Mouse (Mus musculus) liver, embryonic 16.5 days (tissue): Measurements from ENCODE around the gene Slc12a5. TPM values are rescaled to one million over a fixed set of nuclear protein-coding genes. Genes with fewer than 3 reads are reported as not detected.

ENCODE experiments used
- ATAC-seq: fragments of 200-750 bp; cut with Nextera tagmentation; 2 replicates; pipeline ENCODE4 v1.8.0; 2017; ENCODE audit warnings: low read depth, mild to moderate bottlenecking, moderate number of reproducible peaks, moderate library complexity
- H3K27ac ChIP-seq: fragments of 300-500 bp; sonication (generic); 2 replicates; pipeline ENCODE4 v1.5.1; 2014; ENCODE audit warnings: mild to moderate bottlenecking, low read length
- H3K27me3 ChIP-seq: fragments of 300-500 bp; sonication (generic); 2 replicates; pipeline ENCODE4 v1.6.1; 2014; ENCODE audit warnings: low read depth, low read length, mixed read lengths; ENCODE audit not compliant: control insufficient read depth, insufficient read depth
- H3K36me3 ChIP-seq: fragments of 300-500 bp; sonication (generic); 2 replicates; pipeline ENCODE4 v1.6.1; 2014; ENCODE audit warnings: mild to moderate bottlenecking; ENCODE audit not compliant: control insufficient read depth, insufficient read depth
- H3K4me1 ChIP-seq: fragments of 300-500 bp; sonication (generic); 2 replicates; pipeline ENCODE4 v1.6.1; 2014; ENCODE audit warnings: low read depth, low read length, mixed read lengths; ENCODE audit not compliant: control insufficient read depth
- H3K4me2 ChIP-seq: fragments of 300-500 bp; sonication (generic); 2 replicates; pipeline ENCODE4 v1.6.1; 2014; ENCODE audit warnings: low read depth, low read length, mixed read lengths
- H3K4me3 ChIP-seq: fragments of 300-500 bp; sonication (generic); 2 replicates; pipeline ENCODE4 v1.5.1; 2014; ENCODE audit warnings: low read depth, mild to moderate bottlenecking, low read length
- H3K9ac ChIP-seq: fragments of 300-500 bp; sonication (generic); 2 replicates; pipeline ENCODE4 v1.6.1; 2014; ENCODE audit warnings: low read depth, low read length
- H3K9me3 ChIP-seq: fragments of 300-500 bp; sonication (generic); replicated peaks from 2 replicates; pipeline ENCODE4 v1.6.1; 2016; ENCODE audit warnings: low read length; ENCODE audit not compliant: control insufficient read depth
- WGBS: fragments of 180-500 bp; shearing (Covaris S2); extraction: QIAGEN DNeasy Blood & Tissue Kit; methylation state at CpG from one replicate; pipeline ENCODE4 v1.1.7; 2014; ENCODE audit not compliant: insufficient replicate concordance; 5-methylcytosine and 5-hydroxymethylcytosine counted together
- polyA plus RNA-seq: library from polyadenylated mRNA; unstranded; fragments of >200 nt; fragmentation: Nextera tagmentation; extraction: Ambion mirVana; gene quantifications from 2 replicates; pipeline ENCODE4 v1.2.1, GENCODE M21; 2015

The Slc12a5 gene
- polyA plus RNA-seq, 1 experiment from 2014 or later, result 0.13 TPM

- no peak for ATAC-seq
- Histone ChIP-seq H3K36me3 (no peaks in the 10 kb centered on the region), H3K27me3 (no peaks in the 10 kb centered on the region), H3K27ac (no peak overlapping the region), H3K9ac (no peak overlapping the region), H3K9me3 (no peaks in the 10 kb centered on the region), H3K4me2 (no peak overlapping the region), H3K4me1 (no peaks in the 10 kb centered on the region), H3K4me3 (no peak overlapping the region)
- 56% methylated on average over 6 of the region's 7 CpGs for WGBS
Measured at GRCm38 (mm10) chr2:164921984-164922383, 38.6 kb upstream of the Slc12a5 start.

- no peak for ATAC-seq
- H3K27me3 ChIP-seq, result no peaks in the 10 kb centered on the region
- WGBS, result 58% methylated on average over 4 of the region's 4 CpGs
- no peaks in the 10 kb centered on the region for H3K9me3 ChIP-seq
- H3K4me3 ChIP-seq, result no peak overlapping the region
- no peak overlapping the region for H3K9ac ChIP-seq
- H3K4me2 ChIP-seq, result no peak overlapping the region
- no peaks in the 10 kb centered on the region for H3K36me3 ChIP-seq
- H3K27ac ChIP-seq, result no peak overlapping the region
- H3K4me1 ChIP-seq, result no peaks in the 10 kb centered on the region
Measured at GRCm38 (mm10) chr2:164923291-164923690, 37.3 kb upstream of the Slc12a5 start.

- Histone ChIP-seq H3K4me1 (no peaks in the 10 kb centered on the region), H3K27ac (no peak overlapping the region), H3K9ac (no peak overlapping the region), H3K9me3 (no peaks in the 10 kb centered on the region), H3K4me2 (no peak overlapping the region), H3K27me3 (no peaks in the 10 kb centered on the region), H3K4me3 (no peak overlapping the region), H3K36me3 (no peaks in the 10 kb centered on the region)
- WGBS, result 29% methylated on average over 11 of the region's 11 CpGs
- peak; percentile 60; the same call in 1 of the 2 replicates for ATAC-seq
Measured at GRCm38 (mm10) chr2:164924100-164924857, 36.3 kb upstream of the Slc12a5 start.

GRCm38 (mm10) chr2:164930706-164931581 is 29.7 kb upstream of the Slc12a5 start:
- no peak for ATAC-seq
- no peak overlapping the region for H3K4me2 ChIP-seq
- H3K27me3 ChIP-seq, result peaks cover 14% of the 10 kb centered on the region
- 42% methylated on average over 11 of the region's 11 CpGs for WGBS
- H3K4me1 ChIP-seq, result no peaks in the 10 kb centered on the region
- no peaks in the 10 kb centered on the region for H3K36me3 ChIP-seq
- no peak overlapping the region for H3K4me3 ChIP-seq
- H3K9ac ChIP-seq, result no peak overlapping the region
- H3K9me3 ChIP-seq, result no peaks in the 10 kb centered on the region
- no peak overlapping the region for H3K27ac ChIP-seq

GRCm38 (mm10) chr2:164933534-164933933 is 27.1 kb upstream of the Slc12a5 start:
- Histone ChIP-seq H3K4me2 (no peak overlapping the region), H3K9ac (no peak overlapping the region), H3K27me3 (peaks cover 33% of the 10 kb centered on the region), H3K4me1 (no peaks in the 10 kb centered on the region), H3K36me3 (no peaks in the 10 kb centered on the region), H3K9me3 (no peaks in the 10 kb centered on the region), H3K4me3 (no peak overlapping the region), H3K27ac (no peak overlapping the region)
- no peak for ATAC-seq
- 14% methylated on average over 8 of the region's 10 CpGs for WGBS

- Histone ChIP-seq H3K27ac (no peak overlapping the region), H3K4me3 (no peak overlapping the region), H3K36me3 (no peaks in the 10 kb centered on the region), H3K9me3 (no peaks in the 10 kb centered on the region), H3K4me2 (no peak overlapping the region), H3K9ac (no peak overlapping the region), H3K27me3 (peaks cover 55% of the 10 kb centered on the region), H3K4me1 (no peaks in the 10 kb centered on the region; the same call in 1 of the 2 replicates)
- no peak for ATAC-seq
- WGBS, result 51% methylated on average over 4 of the region's 4 CpGs
Measured at GRCm38 (mm10) chr2:164935991-164936390, 24.6 kb upstream of the Slc12a5 start.

GRCm38 (mm10) chr2:164938146-164939091 is 22.2 kb upstream of the Slc12a5 start:
- peaks cover 58% of the 10 kb centered on the region for H3K27me3 ChIP-seq
- no peak overlapping the region for H3K27ac ChIP-seq
- WGBS, result 4% methylated on average over 39 of the region's 39 CpGs

GRCm38 (mm10) chr2:164939106-164939505 is 21.5 kb upstream of the Slc12a5 start:
- peak overlapping the region; percentile 48 for H3K4me2 ChIP-seq
- WGBS, result 5% methylated on average over 11 of the region's 11 CpGs
- peaks cover 58% of the 10 kb centered on the region for H3K27me3 ChIP-seq
- H3K9ac ChIP-seq, result no peak overlapping the region
- H3K4me3 ChIP-seq, result peak overlapping the region; percentile 4; the same call in 1 of the 2 replicates
- no peaks in the 10 kb centered on the region; the same call in 1 of the 2 replicates for H3K4me1 ChIP-seq
- no peaks in the 10 kb centered on the region for H3K36me3 ChIP-seq
- no peaks in the 10 kb centered on the region for H3K9me3 ChIP-seq
- no peak overlapping the region for H3K27ac ChIP-seq
- ATAC-seq, result no peak

More at GRCm38 (mm10) chr2:164938146-164939091, 22.2 kb upstream of the Slc12a5 start:
- Histone ChIP-seq H3K9me3 (no peaks in the 10 kb centered on the region), H3K4me3 (peak overlapping the region; percentile 4), H3K4me1 (no peaks in the 10 kb centered on the region; the same call in 1 of the 2 replicates), H3K9ac (no peak overlapping the region), H3K4me2 (peak overlapping the region; percentile 48), H3K36me3 (no peaks in the 10 kb centered on the region)
- ATAC-seq, result 0 out of 2 replicates have a peak, but pooled peaks have one; percentile 20
